Mouse (Mus musculus): ENCODE data around the gene Bloc1s1. TPM values are rescaled to one million over a fixed set of nuclear protein-coding genes. Genes with fewer than 3 reads are reported as not detected.

The Bloc1s1 gene
- total and polyA plus RNA-seq, 2 experiments: 106 to 192 TPM

DNA sequence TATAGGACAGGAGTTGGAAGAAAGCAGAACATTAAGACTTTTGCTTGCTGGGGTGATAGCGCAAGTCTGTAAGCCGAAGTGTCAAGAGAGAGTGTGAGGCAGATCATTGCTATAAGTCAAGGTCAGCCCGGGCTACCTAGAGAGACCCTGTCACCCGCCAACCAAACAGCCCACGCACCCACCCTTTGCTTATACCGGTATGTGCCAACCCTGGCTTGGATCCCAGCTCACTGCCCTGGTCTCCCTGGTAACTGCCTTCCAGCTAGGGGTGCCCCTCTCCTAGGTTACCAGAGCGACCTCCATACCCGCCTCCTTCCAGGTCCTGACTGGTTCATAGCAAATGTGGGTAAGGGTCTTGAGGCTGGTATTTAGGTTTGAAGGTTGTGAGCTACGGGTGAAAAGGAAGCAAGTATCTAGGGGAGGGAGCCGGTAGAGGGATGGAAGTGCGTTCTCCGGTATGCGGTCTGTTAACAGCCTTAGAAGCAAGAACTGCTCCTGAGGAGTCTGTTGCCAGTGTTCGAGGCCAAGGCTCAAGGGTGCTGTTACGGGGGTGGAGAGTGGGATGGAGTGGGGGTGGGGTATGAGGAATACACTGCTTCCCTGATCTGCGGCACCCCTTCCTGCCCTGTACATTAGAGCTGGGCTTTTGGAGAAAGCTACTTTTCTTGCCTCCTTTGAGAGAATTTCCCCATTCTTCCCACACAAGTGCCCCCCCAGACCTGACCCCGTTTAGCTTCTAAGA lies 27.7 kb downstream of the Bloc1s1 start:
- Histone ChIP-seq H3K4me1 (ENCODE audit: control insufficient read depth, insufficient read depth, low read length) (peaks cover 4% of the 10 kb centered on the region; the same call in 1 of the 2 replicates), H3K79me2 (ENCODE audit: control insufficient read depth, insufficient read depth, low read length) (no peaks in the 10 kb centered on the region), H3K9ac (ENCODE audit: low read depth, low read length) (no peak overlapping the region), H3K36me3 (ENCODE audit: control insufficient read depth, insufficient read depth, low read length) (no peaks in the 10 kb centered on the region), H3K27ac (replicated peaks; ENCODE audit: insufficient read depth, low read depth, low read length) (no peak overlapping the region), H3K27me3 (ENCODE audit: control insufficient read depth, insufficient read depth, low read length) (peaks cover 5% of the 10 kb centered on the region; the same call in 1 of the 2 replicates), H3K4me3 (ENCODE audit: insufficient read depth, low read depth, low read length) (no peak overlapping the region)
- no peak for TF ChIP-seq CTCF (IDR thresholded peaks at IDR 0.05; ENCODE audit: low read depth, low read length)
- no peak for TF ChIP-seq POLR2A (IDR thresholded peaks at IDR 0.05; ENCODE audit: extremely low read depth, insufficient read depth, low read length)
- 20% methylated on average over 17 of the region's 17 CpGs for WGBS
- no peak for DNase-seq (ENCODE audit: extremely low read depth, low read depth, low spot score)

DNA sequence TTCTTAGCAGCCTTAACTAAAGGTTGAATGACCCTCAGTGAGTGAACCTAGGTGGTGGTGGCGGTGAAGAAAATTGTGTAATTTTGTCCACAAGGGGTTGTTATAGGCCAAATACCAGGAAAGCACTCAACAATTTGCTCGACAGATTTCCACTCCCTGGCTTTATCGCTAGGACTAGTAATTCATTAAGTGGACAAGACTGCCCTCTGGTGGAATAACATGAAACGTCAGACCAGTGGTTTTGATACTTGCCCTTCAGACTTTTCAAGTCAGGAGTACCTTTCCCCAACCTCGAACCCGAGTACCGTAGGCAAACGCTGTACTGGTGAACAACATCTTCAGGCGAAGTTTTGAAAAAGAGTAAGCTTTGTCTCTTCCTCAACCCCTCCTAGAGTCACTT lies 28.4 kb downstream of the Bloc1s1 start:
- Histone ChIP-seq H3K27me3 (ENCODE audit: control insufficient read depth, insufficient read depth, low read length) (peaks cover 12% of the 10 kb centered on the region; the same call in 1 of the 2 replicates), H3K9ac (ENCODE audit: low read depth, low read length) (no peak overlapping the region), H3K36me3 (ENCODE audit: control insufficient read depth, insufficient read depth, low read length) (no peaks in the 10 kb centered on the region), H3K79me2 (ENCODE audit: control insufficient read depth, insufficient read depth, low read length) (no peaks in the 10 kb centered on the region), H3K27ac (replicated peaks; ENCODE audit: insufficient read depth, low read depth, low read length) (no peak overlapping the region), H3K4me1 (ENCODE audit: control insufficient read depth, insufficient read depth, low read length) (peaks cover 7% of the 10 kb centered on the region; the same call in 1 of the 2 replicates), H3K4me3 (ENCODE audit: insufficient read depth, low read depth, low read length) (no peak overlapping the region)
- DNase-seq (ENCODE audit: extremely low read depth, low read depth, low spot score): peak; percentile 74
- WGBS: under 1% methylated on average over 9 of the region's 9 CpGs
- TF ChIP-seq CTCF (IDR thresholded peaks at IDR 0.05; ENCODE audit: low read depth, low read length) (peak; percentile 49), POLR2A (IDR thresholded peaks at IDR 0.05; ENCODE audit: extremely low read depth, insufficient read depth, low read length) (no peak)

DNA sequence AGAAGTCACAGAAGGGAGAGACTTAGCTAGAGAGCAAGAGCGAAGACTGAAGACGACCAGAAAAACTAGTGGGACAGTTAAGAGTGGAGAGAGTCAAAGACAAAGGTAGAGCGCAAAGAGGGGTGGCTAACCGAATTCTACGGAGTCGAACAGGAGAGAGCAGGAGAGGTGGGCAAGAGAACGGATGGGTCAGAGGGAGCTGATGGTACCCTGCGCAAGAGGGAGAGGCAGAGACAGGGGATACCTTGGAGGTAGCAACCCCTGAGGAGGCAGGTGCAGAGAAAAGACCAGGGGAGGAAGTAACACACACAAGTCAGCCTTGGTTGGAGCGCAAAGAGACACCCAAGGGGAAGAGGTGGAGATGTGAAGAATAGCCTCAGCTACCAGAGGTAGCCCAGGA lies 31.6 kb downstream of the Bloc1s1 start:
- H3K79me2 ChIP-seq (ENCODE audit: control insufficient read depth, insufficient read depth, low read length): no peaks in the 10 kb centered on the region
- no peak overlapping the region for H3K9ac ChIP-seq (ENCODE audit: low read depth, low read length)
- TF ChIP-seq CTCF (IDR thresholded peaks at IDR 0.05; ENCODE audit: low read depth, low read length) (no peak), POLR2A (IDR thresholded peaks at IDR 0.05; ENCODE audit: extremely low read depth, insufficient read depth, low read length) (no peak)
- peaks cover 7% of the 10 kb centered on the region; the same call in 1 of the 2 replicates for H3K4me1 ChIP-seq (ENCODE audit: control insufficient read depth, insufficient read depth, low read length)
- H3K36me3 ChIP-seq (ENCODE audit: control insufficient read depth, insufficient read depth, low read length): no peaks in the 10 kb centered on the region
- H3K27me3 ChIP-seq (ENCODE audit: control insufficient read depth, insufficient read depth, low read length): peaks cover 13% of the 10 kb centered on the region; the same call in 1 of the 2 replicates
- no peak overlapping the region for H3K27ac ChIP-seq (replicated peaks; ENCODE audit: insufficient read depth, low read depth, low read length)
- DNase-seq (ENCODE audit: extremely low read depth, low read depth, low spot score): no peak
- WGBS: 26% methylated on average over 9 of the region's 9 CpGs
- no peak overlapping the region for H3K4me3 ChIP-seq (ENCODE audit: insufficient read depth, low read depth, low read length)

DNA sequence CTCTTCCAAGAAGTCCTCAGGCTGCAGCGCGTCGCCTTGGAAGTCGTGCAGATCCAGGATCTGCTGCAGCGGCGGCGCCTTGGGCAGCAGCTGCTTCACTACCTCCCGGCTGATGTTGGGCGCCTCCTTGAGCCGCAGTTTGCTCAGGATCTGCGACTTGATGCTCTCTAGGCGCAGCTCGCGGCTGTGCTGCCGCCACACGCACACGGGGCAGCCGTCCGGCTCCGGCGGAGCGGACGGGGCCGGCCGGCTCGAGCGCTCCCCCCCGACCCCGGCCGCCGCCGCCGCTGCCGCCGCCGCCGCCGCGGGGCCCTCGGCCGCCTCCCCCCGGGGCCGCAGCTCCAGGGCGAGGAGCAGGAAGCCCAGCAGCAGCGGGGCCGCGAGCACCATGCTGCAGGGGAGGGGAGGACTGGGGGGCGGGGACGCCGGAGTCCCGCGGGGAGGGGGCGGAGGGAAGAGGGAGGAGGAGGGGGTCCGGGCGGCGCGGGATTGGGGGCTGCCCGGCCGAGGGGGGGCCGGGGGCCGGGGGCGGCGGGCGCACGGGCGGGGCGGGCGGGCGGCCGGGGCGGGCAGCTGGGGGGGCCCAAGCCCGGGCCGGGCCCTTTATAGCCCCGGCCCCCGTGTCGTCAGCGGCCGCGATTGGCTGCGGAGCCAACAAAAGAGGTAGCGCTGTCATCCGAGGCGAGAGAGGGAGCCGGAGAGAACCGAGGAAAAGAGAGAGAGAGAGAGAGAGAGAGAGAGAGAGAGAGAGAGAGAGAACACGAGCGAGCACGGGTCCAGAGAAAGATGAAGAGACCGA lies 32.3 kb downstream of the Bloc1s1 start, which contains the start of gene Gdf11:
TSS of gene Gdf11 (minus strand) at position 423 of the 799 bp plus-strand sequence.
- no peak for DNase-seq (ENCODE audit: extremely low read depth, low read depth, low spot score)
- Histone ChIP-seq H3K79me2 (ENCODE audit: control insufficient read depth, insufficient read depth, low read length) (no peaks in the 10 kb centered on the region), H3K27me3 (ENCODE audit: control insufficient read depth, insufficient read depth, low read length) (peaks cover 13% of the 10 kb centered on the region; the same call in 1 of the 2 replicates), H3K36me3 (ENCODE audit: control insufficient read depth, insufficient read depth, low read length) (no peaks in the 10 kb centered on the region), H3K27ac (replicated peaks; ENCODE audit: insufficient read depth, low read depth, low read length) (no peak within 1 kb of the TSS), H3K4me3 (ENCODE audit: insufficient read depth, low read depth, low read length) (peak within 1 kb of the TSS; percentile 55; the same call in 1 of the 2 replicates), H3K4me1 (ENCODE audit: control insufficient read depth, insufficient read depth, low read length) (peaks cover 7% of the 10 kb centered on the region; the same call in 1 of the 2 replicates), H3K9ac (ENCODE audit: low read depth, low read length) (peak within 1 kb of the TSS; percentile 48; the same call in 1 of the 2 replicates)
- TF ChIP-seq POLR2A (IDR thresholded peaks at IDR 0.05; ENCODE audit: extremely low read depth, insufficient read depth, low read length) (no peak), CTCF (IDR thresholded peaks at IDR 0.05; ENCODE audit: low read depth, low read length) (no peak)
- under 1% methylated on average over 62 of the region's 89 CpGs for WGBS

DNA sequence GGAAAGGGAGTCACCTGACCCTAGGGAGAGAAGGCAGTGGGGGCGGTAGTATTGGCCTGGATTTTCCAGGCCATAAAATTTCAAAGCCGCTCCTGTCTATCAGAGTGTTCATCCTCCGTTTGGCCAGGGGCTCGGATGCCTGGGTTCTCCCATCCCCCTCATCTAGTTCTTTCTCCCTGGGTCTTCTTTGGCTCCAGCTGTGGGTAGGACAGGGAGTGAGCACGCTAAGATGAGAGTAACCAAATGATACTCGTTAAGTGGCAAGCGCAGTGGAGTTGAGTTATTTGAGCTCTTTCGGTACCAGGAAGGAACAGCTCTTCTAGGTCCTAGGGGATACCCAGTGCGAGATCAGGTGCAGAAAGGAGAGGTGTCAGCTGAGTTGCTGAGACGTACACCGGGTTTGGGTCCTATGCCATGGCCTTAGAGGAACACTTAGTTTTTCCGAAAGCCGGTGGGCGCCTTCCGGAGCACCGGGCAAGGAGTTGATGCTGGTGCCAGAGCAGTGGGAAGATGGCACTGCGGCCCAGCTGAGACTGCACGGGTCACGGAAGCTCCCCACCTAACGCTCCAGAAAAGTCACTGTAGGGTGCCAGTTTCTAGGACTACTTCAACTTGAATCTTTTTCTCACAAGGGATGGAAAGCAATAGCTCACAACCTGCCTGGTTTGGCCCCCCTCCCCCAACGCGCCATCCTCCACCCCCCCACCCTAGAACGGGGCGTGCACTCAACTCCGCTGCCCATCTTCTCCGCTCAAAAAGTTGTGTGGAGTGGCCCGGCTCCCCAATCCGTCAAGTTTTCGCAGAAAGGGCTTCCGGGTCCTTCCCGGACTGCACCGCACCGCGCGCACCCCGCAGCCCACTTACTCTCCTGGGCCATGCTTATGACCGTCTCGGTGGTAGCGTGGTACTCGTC lies 33.2 kb downstream of the Bloc1s1 start:
- peaks cover 9% of the 10 kb centered on the region; the same call in 1 of the 2 replicates for H3K27me3 ChIP-seq (ENCODE audit: control insufficient read depth, insufficient read depth, low read length)
- H3K27ac ChIP-seq (replicated peaks; ENCODE audit: insufficient read depth, low read depth, low read length): no peak overlapping the region
- no peaks in the 10 kb centered on the region for H3K79me2 ChIP-seq (ENCODE audit: control insufficient read depth, insufficient read depth, low read length)
- 7% methylated on average over 40 of the region's 40 CpGs for WGBS
- peak overlapping the region; percentile 55; the same call in 1 of the 2 replicates for H3K4me3 ChIP-seq (ENCODE audit: insufficient read depth, low read depth, low read length)
- H3K4me1 ChIP-seq (ENCODE audit: control insufficient read depth, insufficient read depth, low read length): peaks cover 7% of the 10 kb centered on the region; the same call in 1 of the 2 replicates
- peak overlapping the region; percentile 48; the same call in 1 of the 2 replicates for H3K9ac ChIP-seq (ENCODE audit: low read depth, low read length)
- no peaks in the 10 kb centered on the region for H3K36me3 ChIP-seq (ENCODE audit: control insufficient read depth, insufficient read depth, low read length)
- TF ChIP-seq CTCF (IDR thresholded peaks at IDR 0.05; ENCODE audit: low read depth, low read length): no peak
- no peak for TF ChIP-seq POLR2A (IDR thresholded peaks at IDR 0.05; ENCODE audit: extremely low read depth, insufficient read depth, low read length)
- DNase-seq (ENCODE audit: extremely low read depth, low read depth, low spot score): no peak
